Mouse (Mus musculus) lung, adult 18-20 months (tissue): ENCODE data around the gene Colec11.

Source experiments
- DNase-seq, 2 experiments: peaks; one replicate each; pipeline ENCODE4 v3.0.0; 2022; ENCODE audit warnings: mixed read lengths in 2 of 2

Colec11 gene

GRCm38 (mm10) chr12:28623195-28623594 lies at the start of gene Colec11:
Gene Colec11, minus strand, starts transcription at chr12:28623377.
- DNase-seq = no peak

GRCm38 (mm10) chr12:28667287-28667686 lies 44.1 kb upstream of the Colec11 start:
- DNase-seq = peak; percentile 13 to 28

DNA sequence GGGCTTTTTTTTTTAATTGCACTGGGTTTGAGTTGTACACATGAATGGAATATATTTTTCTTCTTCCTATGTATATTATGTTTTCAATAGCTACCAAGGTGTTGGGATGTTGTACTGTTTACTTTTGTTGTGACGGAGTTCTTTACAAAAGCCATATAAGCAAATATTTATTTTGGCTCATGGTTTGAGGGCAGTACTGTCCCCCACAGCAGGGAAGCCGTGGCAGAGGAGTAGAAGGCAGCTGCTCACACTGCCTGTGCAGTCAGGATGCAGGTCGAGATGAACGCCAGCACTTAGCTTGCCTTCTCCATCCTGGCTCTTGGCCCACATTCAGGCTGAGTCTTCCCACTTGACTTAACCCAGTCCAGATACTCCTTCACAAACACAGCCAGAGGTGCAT lies 43.6 kb upstream of the Colec11 start:
- no peak for DNase-seq

GRCm38 (mm10) chr12:28662628-28663027 lies 39.5 kb upstream of the Colec11 start:
- no peak for DNase-seq

DNA sequence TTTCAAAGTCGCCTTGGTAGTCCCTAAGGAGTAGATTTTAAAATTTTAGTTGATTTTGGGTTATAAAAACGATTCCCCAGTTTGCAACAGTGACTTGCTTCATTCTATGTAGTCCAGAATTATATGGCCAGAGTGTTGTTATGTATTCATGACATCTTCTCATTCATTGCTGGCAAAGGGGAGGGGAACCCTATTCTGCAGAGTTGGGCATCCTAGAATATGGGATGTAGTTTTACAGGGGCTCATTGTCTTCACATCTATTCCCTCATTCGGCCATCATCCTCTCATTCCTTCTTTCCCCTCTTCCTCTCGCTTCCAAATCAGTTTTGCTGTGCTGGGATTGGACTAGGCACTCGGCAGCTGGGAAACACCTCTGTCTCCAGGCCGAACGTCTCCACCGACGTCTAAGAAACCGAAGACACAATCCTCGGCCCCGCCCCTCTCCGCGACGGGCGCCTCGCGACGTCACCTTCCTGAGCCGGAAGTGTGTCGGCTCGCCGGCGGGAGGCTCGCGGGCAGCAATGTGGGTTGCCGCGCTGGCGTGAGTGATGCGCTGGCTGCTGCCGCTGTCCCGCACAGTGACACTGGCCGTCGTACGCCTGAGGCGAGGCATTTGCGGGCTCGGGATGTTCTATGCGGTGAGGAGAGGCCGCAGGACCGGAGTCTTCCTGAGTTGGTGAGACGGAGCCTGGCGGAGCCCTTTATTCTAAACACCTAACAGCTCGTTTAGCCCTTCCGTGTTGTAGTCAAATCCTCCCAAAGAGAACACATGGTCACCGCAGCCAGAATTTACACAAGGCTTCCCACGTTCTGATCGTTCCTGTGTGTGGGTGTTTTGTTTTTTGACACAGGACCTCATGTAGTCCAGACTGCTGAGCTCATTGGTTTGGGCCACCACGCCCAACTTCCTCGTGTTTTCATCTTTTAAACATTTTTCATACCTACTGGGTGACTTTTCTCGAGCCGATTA lies 26.2 kb upstream of the Colec11 start, which contains the start of gene Rnaseh1:
Rnaseh1 (plus strand) TSS at position 462 of the 970 bp plus-strand sequence.
- peak; percentile 89 to 90 for DNase-seq

DNA sequence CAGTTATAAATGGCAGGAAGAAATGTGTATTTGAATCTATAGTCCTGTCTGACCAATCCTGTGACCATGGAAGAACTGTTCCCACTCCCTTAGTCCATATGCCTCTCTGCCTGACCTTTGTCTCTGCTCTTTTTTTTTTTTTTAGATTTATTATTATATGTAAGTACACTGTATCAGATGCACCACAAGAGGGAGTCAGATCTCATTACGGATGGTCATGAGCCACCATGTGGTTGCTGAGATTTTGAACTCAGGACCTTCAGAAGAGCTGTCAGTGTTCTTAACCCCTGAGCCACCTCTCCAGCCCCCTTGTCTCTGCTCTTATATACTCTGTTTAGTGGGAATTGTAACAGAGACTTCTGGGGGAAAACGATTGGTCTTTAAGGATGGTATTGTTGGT lies 15.6 kb upstream of the Colec11 start:
- DNase-seq = no peak

- DNase-seq = no peak
These were observed 13.4 kb upstream of the Colec11 start for GRCm38 (mm10) chr12:28636543-28636942.

GRCm38 (mm10) chr12:28635535-28636476 lies 12.6 kb upstream of the Colec11 start, which contains the start of gene Rps7:
Gene Rps7, minus strand, starts transcription at chr12:28635953.
- DNase-seq = peak; percentile 94

DNA sequence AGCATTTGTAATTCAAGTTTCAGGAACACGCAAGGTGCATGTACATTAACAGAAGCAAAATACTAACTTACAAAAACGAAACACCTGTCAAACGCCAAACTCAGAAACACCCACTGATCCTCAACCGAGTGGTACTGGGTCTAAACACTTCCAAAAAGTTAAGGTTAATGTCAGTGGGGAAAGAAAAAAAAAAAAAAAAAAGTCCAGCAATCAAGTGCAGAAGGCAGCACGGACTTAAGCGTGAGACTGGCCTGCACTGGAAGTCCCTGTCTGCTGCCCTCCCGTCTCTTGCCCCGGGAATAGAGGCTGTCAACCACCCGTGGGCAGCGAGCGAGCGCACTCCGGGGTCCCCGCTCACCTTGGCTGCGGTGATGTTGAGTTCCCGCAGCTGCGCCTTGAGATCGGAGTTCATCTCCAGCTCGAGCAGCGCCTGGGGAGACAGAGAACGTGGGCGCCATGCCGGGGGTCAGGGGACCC lies 11.9 kb upstream of the Colec11 start:
- no peak for DNase-seq

DNA sequence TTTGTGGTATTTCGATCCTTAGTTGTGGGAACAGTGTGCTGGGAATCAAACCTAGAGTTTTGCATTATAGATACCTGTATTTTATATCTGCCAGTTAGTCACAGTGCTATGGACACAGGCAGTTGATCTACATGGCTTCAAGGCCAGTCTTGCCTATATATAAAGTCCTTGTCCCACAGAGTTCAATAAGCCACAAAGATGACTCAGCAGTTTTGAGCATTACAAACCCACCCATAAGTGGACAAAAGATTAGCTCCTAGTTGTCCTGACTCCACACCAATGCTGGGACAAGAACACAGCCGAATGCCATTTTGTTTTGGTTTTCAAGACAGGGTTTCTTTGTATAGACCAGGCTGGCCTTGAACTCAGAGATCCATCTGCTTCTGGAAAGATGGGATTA lies 5.3 kb upstream of the Colec11 start:
- DNase-seq = no peak

GRCm38 (mm10) chr12:28627092-28627491 lies 3.9 kb upstream of the Colec11 start:
- no peak for DNase-seq

- DNase-seq = no peak
These were observed 2.2 kb upstream of the Colec11 start for GRCm38 (mm10) chr12:28625407-28625806.

- DNase-seq = no peak
These were observed 1.1 kb upstream of the Colec11 start for GRCm38 (mm10) chr12:28624251-28624650.

DNA sequence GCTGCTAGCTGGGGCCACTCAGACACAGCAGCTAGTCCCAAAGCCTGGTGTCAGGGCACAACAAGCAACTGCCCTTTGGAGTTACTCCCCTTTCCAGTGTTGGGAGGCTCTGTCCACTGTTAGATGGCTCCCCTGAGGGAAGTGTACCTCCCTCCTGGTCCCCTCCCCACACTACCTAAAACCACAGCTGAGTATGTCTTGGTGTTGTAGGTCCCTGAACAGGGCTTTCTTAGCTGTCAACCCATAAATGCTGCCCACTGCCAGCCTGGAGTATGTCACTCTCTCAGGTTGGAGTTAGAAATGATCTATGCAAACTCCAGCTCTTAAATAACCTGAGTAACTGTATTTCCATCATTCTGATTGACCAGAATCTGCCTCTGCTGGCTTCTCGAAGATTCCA lies 536 bp downstream of the Colec11 start:
- no peak for DNase-seq

- DNase-seq = no peak
These were observed 1.0 kb downstream of the Colec11 start for GRCm38 (mm10) chr12:28622167-28622532.

- no peak for DNase-seq
These were observed 1.6 kb downstream of the Colec11 start for GRCm38 (mm10) chr12:28621451-28622166.

DNA sequence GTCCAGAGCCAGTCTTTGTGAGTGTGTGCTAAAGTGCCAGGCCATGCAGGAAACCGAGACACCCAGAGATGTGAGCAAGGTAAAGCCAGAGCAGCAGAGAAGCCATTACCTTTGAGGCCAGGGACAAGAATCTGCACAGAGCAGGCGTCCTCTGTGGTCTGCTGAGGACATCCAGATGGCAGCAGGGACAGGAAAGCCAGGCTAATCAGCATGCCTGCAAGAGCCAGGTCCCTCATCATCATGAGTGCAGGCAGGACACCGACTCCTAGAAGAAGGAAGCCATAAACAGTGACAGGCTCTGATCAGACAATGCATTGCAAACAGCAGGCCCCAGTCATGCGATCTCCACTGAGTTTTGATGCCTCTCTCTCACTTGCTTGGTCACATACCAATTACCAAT lies 5.9 kb downstream of the Colec11 start:
- DNase-seq = no peak

DNA sequence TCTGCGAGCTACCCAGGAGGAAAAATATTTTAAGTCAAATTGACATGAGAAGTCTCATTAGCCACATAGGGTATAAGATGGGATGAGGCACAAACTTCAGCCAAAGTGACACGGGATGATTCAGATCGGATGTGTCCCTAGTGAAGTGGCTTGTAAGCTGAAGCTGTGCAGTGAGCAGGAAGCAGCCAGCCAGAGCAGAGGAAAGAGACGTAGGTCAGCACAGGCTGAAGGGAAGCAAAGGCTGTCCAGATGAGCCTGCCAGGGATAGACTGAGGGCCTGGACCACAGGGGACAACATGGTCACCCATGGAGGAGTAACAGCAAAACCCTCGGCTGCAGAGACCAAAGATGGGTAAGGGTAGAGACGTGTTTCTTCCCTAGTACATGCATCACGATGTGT lies 8.8 kb downstream of the Colec11 start:
- no peak for DNase-seq

GRCm38 (mm10) chr12:28612391-28612790 lies 10.8 kb downstream of the Colec11 start:
- DNase-seq = no peak

DNA sequence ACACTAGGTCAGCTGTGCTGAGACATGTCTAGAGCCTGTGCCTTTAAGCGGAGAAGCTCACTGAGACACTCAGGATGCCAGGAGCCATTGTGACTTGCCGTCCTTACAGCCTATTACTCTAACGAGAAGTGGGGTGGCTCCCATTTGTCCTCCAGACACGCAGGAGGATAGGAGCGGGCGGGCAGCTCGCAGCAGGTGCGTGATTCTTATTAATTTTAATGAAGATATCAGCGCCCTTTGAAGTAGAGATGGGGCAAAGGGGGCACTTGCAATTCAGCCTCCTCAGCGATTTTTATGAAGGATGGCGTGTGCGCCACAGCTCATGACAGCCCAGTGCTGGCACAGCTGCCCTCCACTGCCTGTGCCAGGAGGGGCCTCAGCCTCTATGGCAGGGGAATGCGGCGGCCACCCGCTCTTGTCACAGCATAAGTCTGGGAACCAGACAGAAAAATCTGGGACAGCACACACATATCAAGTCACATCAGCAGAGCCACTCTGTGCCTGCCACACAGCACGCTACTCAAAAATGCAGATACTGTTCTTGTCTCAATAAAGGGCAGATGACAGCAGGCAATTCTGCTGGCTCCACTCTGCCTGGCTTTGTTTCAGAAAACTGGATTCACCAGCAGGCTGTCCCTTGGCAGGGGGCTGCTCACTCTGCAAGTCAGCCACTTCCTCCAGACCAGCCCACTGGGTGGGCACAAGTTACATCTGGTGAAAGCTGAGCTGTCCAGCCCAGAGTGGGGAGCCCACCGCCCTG lies 15.5 kb downstream of the Colec11 start:
- DNase-seq = no peak

DNA sequence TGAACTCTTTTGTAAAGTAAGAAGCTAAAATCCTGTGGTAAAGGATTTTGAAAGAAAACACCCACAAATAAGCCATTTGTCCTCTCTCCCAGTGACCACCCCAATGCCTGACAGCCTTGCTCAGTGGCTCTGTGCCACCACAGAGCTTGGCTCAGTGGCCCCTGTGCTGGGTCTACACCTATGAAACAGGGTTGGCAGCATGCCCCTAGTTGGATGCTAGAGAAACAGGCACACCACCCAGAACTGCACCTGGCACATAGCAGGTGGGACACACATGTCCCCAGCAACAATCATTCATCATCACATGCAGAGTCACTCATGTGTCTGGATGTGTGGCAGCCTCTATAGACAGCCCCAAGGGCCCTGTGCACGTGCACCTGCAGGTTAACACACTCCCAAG lies 19.7 kb downstream of the Colec11 start:
- no peak for DNase-seq

GRCm38 (mm10) chr12:28602259-28602658 lies 20.9 kb downstream of the Colec11 start:
- no peak for DNase-seq
